Mouse (Mus musculus): ENCODE measurements around the gene Wdr44. TPM values are rescaled to one million over a fixed set of nuclear protein-coding genes. Genes with fewer than 3 reads are reported as not detected.

The Wdr44 gene
- polyA plus RNA-seq, 1 experiment from 2014 or later: 18.7 TPM

Other genes with a start within 250 kb of the Wdr44 start
- gene Gm4907, start 189.5 kb downstream of the Wdr44 start, polyA plus RNA-seq (2015; fragmentation: Nextera tagmentation; extraction: Ambion mirVana): not detected in 2 replicates